8 mouse cellular contexts compared by ENCODE assay signal in genomic region chr14:57423432-57424211, GRCm38 (mm10). TPM values are rescaled to one million over a fixed set of nuclear protein-coding genes. Genes with fewer than 3 reads are reported as not detected.
A peak's percentile ranks its signal among the peaks of the same experiment; 100 is the strongest.
DNase-seq lines count a peak whose midpoint lies in the region; ATAC-seq lines count a peak whose summit lies in the region.

Gene Ift88 (plus strand): TSS chr14:57424062.

- H3K27me3 ChIP-seq in forebrain, embryonic 11.5 days (ENCODE audit: control insufficient read depth, insufficient read depth, low read length): no peaks in the 10 kb centered on the region
- H3K27me3 ChIP-seq in heart, embryonic 16.5 days (ENCODE audit: control insufficient read depth, insufficient read depth, low read length): no peaks in the 10 kb centered on the region
- no peaks in the 10 kb centered on the region for H3K27me3 ChIP-seq in liver, embryonic 15.5 days
- H3K27me3 ChIP-seq in neural tube, embryonic 12.5 days (replicated peaks): no peaks in the 10 kb centered on the region

- peak within 1 kb of the TSS; percentile 50; the same call in 1 of the 2 replicates for H3K27ac ChIP-seq in forebrain, embryonic 11.5 days (ENCODE audit: low read depth, low read length)
- H3K27ac ChIP-seq in heart, embryonic 16.5 days (ENCODE audit: low read length): peak within 1 kb of the TSS; percentile 52; the same call in 1 of the 2 replicates
- H3K27ac ChIP-seq in liver, embryonic 15.5 days (replicated peaks): no peak within 1 kb of the TSS
- no peak within 1 kb of the TSS for H3K27ac ChIP-seq in neural tube, embryonic 12.5 days

- peak; percentile 99 for ATAC-seq in forebrain, embryonic 11.5 days (replicated peaks; ENCODE audit: low FRiP score)
- ATAC-seq in heart, embryonic 16.5 days (replicated peaks; ENCODE audit: extremely low read depth, insufficient read depth, low FRiP score): peak; percentile 99
- peak; percentile 97 for ATAC-seq in liver, embryonic 15.5 days (ENCODE audit: insufficient read depth)
- ATAC-seq in neural tube, embryonic 12.5 days (ENCODE audit: low FRiP score, low read depth): peak; percentile 99

- peak; percentile 59 for DNase-seq in CD8-positive naive resting alpha-beta T cell, adult 2 months (ENCODE audit: low read depth in 2 of 2, low spot score in 2 of 2)
- peak; percentile 78 for DNase-seq in c-Kit-positive CD71-positive TER-119-negative erythroid progenitor cells, embryonic 14.5 days (ENCODE audit: low read depth)
- peak; percentile 94 for DNase-seq in forebrain, embryonic 11.5 days (ENCODE audit: low spot score)
- DNase-seq in kidney, postnatal 36 days: peak; percentile 94 to 96
- peak; percentile 86 for DNase-seq in telencephalon, adult 2 months (ENCODE audit: low read depth, low spot score)

- no peaks in the 10 kb centered on the region for H3K36me3 ChIP-seq in forebrain, embryonic 11.5 days (ENCODE audit: control insufficient read depth, insufficient read depth, low read length)
- no peaks in the 10 kb centered on the region for H3K36me3 ChIP-seq in heart, embryonic 16.5 days (ENCODE audit: control insufficient read depth, insufficient read depth)
- no peaks in the 10 kb centered on the region for H3K36me3 ChIP-seq in liver, embryonic 15.5 days (replicated peaks)
- no peaks in the 10 kb centered on the region for H3K36me3 ChIP-seq in neural tube, embryonic 12.5 days

- 0 out of 2 replicates have a peak, but pooled peaks cover 2% of the 10 kb centered on the region for H3K4me1 ChIP-seq in forebrain, embryonic 11.5 days (replicated peaks; ENCODE audit: control insufficient read depth, insufficient read depth, low read length)
- peaks cover 4% of the 10 kb centered on the region for H3K4me1 ChIP-seq in heart, embryonic 16.5 days (ENCODE audit: control insufficient read depth, insufficient read depth, low read length)
- peaks cover 7% of the 10 kb centered on the region for H3K4me1 ChIP-seq in liver, embryonic 15.5 days (replicated peaks)
- 0 out of 2 replicates have a peak, but pooled peaks cover 3% of the 10 kb centered on the region for H3K4me1 ChIP-seq in neural tube, embryonic 12.5 days

- peak within 1 kb of the TSS; percentile 88 for H3K9ac ChIP-seq in forebrain, embryonic 11.5 days (ENCODE audit: low read length)
- H3K9ac ChIP-seq in heart, embryonic 16.5 days (ENCODE audit: low read length): peak within 1 kb of the TSS; percentile 78
- peak within 1 kb of the TSS; percentile 78 for H3K9ac ChIP-seq in liver, embryonic 15.5 days
- H3K9ac ChIP-seq in neural tube, embryonic 12.5 days: peak within 1 kb of the TSS; percentile 75

- no peaks in the 10 kb centered on the region for H3K9me3 ChIP-seq in forebrain, embryonic 11.5 days (ENCODE audit: control insufficient read depth, low read length)
- no peaks in the 10 kb centered on the region for H3K9me3 ChIP-seq in heart, embryonic 16.5 days (replicated peaks; ENCODE audit: control insufficient read depth, low read length)
- H3K9me3 ChIP-seq in liver, embryonic 15.5 days (replicated peaks): no peaks in the 10 kb centered on the region
- no peaks in the 10 kb centered on the region for H3K9me3 ChIP-seq in neural tube, embryonic 12.5 days

- H3K4me3 ChIP-seq in forebrain, embryonic 11.5 days (ENCODE audit: low read depth, low read length): peak within 1 kb of the TSS; percentile 88
- peak within 1 kb of the TSS; percentile 84 for H3K4me3 ChIP-seq in heart, embryonic 16.5 days (ENCODE audit: low read length)
- H3K4me3 ChIP-seq in liver, embryonic 15.5 days (replicated peaks): peak within 1 kb of the TSS; percentile 86
- peak within 1 kb of the TSS; percentile 87 for H3K4me3 ChIP-seq in neural tube, embryonic 12.5 days

- 4% methylated on average over 37 of the region's 42 CpGs for WGBS in forebrain, embryonic 11.5 days
- WGBS in heart, embryonic 16.5 days: 3% methylated on average over 42 of the region's 42 CpGs
- 3% methylated on average over 42 of the region's 42 CpGs for WGBS in liver, embryonic 15.5 days (ENCODE audit: insufficient replicate concordance)
- WGBS in neural tube, embryonic 12.5 days: 4% methylated on average over 42 of the region's 42 CpGs

- peak within 1 kb of the TSS; percentile 74 for H3K4me2 ChIP-seq in forebrain, embryonic 11.5 days (ENCODE audit: low read depth, low read length, severe bottlenecking)
- peak within 1 kb of the TSS; percentile 87 for H3K4me2 ChIP-seq in heart, embryonic 16.5 days (ENCODE audit: low read depth, low read length)
- H3K4me2 ChIP-seq in liver, embryonic 15.5 days: peak within 1 kb of the TSS; percentile 95
- H3K4me2 ChIP-seq in neural tube, embryonic 12.5 days (replicated peaks): peak within 1 kb of the TSS; percentile 69

RNA-seq across cellular contexts. Expression of gene Ift88, which starts in this region (rescaled TPM):
- 15.5 and 17.4 TPM in 2 replicates for polyA plus RNA-seq in forebrain, embryonic 11.5 days (2014; fragmentation: Nextera tagmentation; extraction: Ambion mirVana)
- polyA plus RNA-seq in heart, embryonic 16.5 days (2015; fragmentation: Nextera tagmentation; extraction: Ambion mirVana): 5.7 and 6.1 TPM in 2 replicates
- polyA plus RNA-seq in liver, embryonic 15.5 days (2015; fragmentation: Nextera tagmentation; extraction: Ambion mirVana): 1.2 and 1.7 TPM in 2 replicates
- 14.7 and 16.1 TPM in 2 replicates for polyA plus RNA-seq in neural tube, embryonic 12.5 days (2016; fragmentation: Nextera tagmentation; extraction: Ambion mirVana)

Comparison
In these comparisons a context has a peak if more than half of its experiments do, and no peak if none do; other contexts are left out.
1. H3K27ac ChIP-seq: peak in forebrain, embryonic 11.5 days (single experiment) and heart, embryonic 16.5 days (single experiment); none in liver, embryonic 15.5 days (single experiment) and neural tube, embryonic 12.5 days (single experiment).
2. Peak in every context shown above with its lines, with median percentiles within 50 percentile points of each other: DNase-seq, ATAC-seq, H3K4me2 ChIP-seq, H3K4me3 ChIP-seq and H3K9ac ChIP-seq.